Mouse (Mus musculus) activated CD4-positive, CD25-positive, alpha-beta regulatory T cell, adult 9 weeks (primary cell): ENCODE results near the gene Krt27. TPM values are rescaled to one million over a fixed set of nuclear protein-coding genes. Genes with fewer than 3 reads are reported as not detected.

Source experiments
- polyA plus RNA-seq: library from polyadenylated mRNA; unstranded; fragments of 100-300 nt; shearing (Covaris generic); gene quantifications from one replicate; pipeline ENCODE4 v1.2.1, GENCODE M21; 2017

The Krt27 gene
- polyA plus RNA-seq = not detected

DNA sequence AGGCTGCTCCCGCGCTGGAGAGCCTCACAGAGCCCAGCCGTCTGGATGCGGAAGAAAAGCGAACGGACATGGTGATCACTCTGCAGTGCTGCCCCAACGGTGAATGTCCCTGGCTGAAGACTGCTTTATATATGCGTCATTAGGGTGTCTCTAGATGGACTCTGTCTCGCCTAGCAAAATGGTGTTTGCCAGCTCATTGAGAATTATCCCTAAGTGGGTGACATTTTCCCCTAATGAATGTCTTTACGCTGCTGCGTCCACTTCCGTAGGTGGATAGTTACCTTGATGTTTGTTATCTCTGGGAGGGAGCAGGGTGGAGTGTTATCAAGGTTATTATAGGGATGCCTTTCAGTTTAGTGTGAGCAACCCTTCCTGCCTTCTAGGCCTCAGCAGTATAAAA lies at the start of gene Krt27:
Krt27 (minus strand) TSS at position 101 of the 400 bp plus-strand sequence.

GRCm38 (mm10) chr11:99389264-99389663 lies 38.4 kb upstream of the Krt27 start, which contains the start of gene Krt10:
Gene Krt10, minus strand, starts transcription at chr11:99389364.

DNA sequence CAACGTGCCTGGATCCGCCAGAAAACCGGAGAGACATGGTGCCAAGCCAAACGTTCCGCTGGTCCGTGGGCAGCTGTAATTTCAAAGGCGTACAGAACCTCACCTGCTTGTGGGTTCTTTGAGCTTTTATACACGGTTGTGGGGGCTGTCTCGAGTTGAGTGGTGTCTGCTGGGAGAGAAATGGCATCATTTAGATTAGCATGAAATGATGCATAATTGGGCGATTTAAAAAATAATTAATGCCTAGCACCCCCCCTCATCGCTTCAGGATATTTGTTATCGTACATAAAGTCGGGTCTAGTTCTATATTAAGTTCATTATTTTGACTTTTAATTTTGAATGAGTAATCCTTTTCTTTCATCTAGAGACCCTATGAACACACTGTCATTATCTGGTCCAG lies 23.9 kb upstream of the Krt27 start, which contains the start of gene Krt28:
Krt28 (minus strand) TSS at position 101 of the 400 bp plus-strand sequence.

GRCm38 (mm10) chr11:99337866-99338265 lies 13.0 kb downstream of the Krt27 start, which contains the start of gene Krt26:
Gene Krt26, minus strand, starts transcription at chr11:99337966.

DNA sequence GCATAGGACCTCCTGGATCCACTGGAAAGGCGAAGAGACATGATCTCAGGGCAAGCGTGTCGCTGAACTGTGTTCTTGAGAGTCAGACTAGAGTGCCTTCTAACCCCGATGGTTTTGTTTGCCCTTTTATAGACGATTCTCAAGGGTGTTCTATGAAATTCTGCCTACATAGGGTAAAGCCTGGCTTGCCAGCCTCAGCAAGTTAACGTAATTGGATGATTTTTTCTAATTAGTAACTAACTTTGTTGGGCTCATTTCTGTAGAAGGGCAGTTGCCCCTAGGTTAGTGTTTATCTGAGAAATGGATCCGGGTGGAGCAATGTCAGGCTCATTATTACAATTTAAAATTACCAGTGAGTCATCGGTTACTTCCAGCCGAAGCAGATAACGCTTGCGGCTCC lies 28.1 kb downstream of the Krt27 start, which contains the start of gene Krt25:
Krt25 (minus strand) TSS at position 101 of the 400 bp plus-strand sequence.

Other genes with a start within 250 kb of the Krt27 start
- gene Ccr7, start 196.0 kb downstream of the Krt27 start, polyA plus RNA-seq = 390 TPM
- 205 TPM for gene Smarce1, start 120.1 kb downstream of the Krt27 start, polyA plus RNA-seq
- 1.2 TPM for gene Krt222, start 107.0 kb downstream of the Krt27 start, polyA plus RNA-seq
- gene Krt24, start 65.8 kb downstream of the Krt27 start, polyA plus RNA-seq = not detected
- gene Krt25, start 28.2 kb downstream of the Krt27 start, polyA plus RNA-seq = not detected
- not detected for gene Krt26, start 13.1 kb downstream of the Krt27 start, polyA plus RNA-seq
- gene Krt28, start 23.8 kb upstream of the Krt27 start, polyA plus RNA-seq = not detected
- 12.6 TPM for gene Krt10, start 38.3 kb upstream of the Krt27 start, polyA plus RNA-seq
- gene Krt12, start 71.2 kb upstream of the Krt27 start, polyA plus RNA-seq = not detected
- gene Krt20, start 87.0 kb upstream of the Krt27 start, polyA plus RNA-seq = not detected
- not detected for gene Krt23, start 142.0 kb upstream of the Krt27 start, polyA plus RNA-seq
- gene Krt39, start 170.2 kb upstream of the Krt27 start, polyA plus RNA-seq = not detected
- not detected for gene Krt40, start 192.1 kb upstream of the Krt27 start, polyA plus RNA-seq
- gene Krtap3-3, start 199.8 kb upstream of the Krt27 start, polyA plus RNA-seq = not detected
- not detected for gene Krtap3-2, start 205.7 kb upstream of the Krt27 start, polyA plus RNA-seq
- gene Gm11939, start 208.4 kb upstream of the Krt27 start, polyA plus RNA-seq = not detected
- not detected for gene Krtap3-1, start 215.5 kb upstream of the Krt27 start, polyA plus RNA-seq
- not detected for gene Krtap1-5, start 229.9 kb upstream of the Krt27 start, polyA plus RNA-seq
- not detected for gene Krtap1-4, start 232.6 kb upstream of the Krt27 start, polyA plus RNA-seq
- not detected for gene Krtap1-3, start 240.2 kb upstream of the Krt27 start, polyA plus RNA-seq
- gene Krtap9-3, start 247.0 kb upstream of the Krt27 start, polyA plus RNA-seq = not detected